Mouse (Mus musculus) adrenal gland, adult 8-10 months (tissue): ENCODE data around the gene Lrrc75a. TPM values are rescaled to one million over a fixed set of nuclear protein-coding genes. Genes with fewer than 3 reads are reported as not detected.

Experiments
- DNase-seq: peaks from one replicate; pipeline ENCODE4 v3.0.0; 2022
- total RNA-seq, 4 experiments: library from RNA; stranded (reverse); gene quantifications; 2 replicates each; pipeline ENCODE4 v1.2.4; 2022

Lrrc75a gene
- total RNA-seq, 4 experiments from 2014 or later: 30.3 to 54.2 (median 37.9) TPM

DNA sequence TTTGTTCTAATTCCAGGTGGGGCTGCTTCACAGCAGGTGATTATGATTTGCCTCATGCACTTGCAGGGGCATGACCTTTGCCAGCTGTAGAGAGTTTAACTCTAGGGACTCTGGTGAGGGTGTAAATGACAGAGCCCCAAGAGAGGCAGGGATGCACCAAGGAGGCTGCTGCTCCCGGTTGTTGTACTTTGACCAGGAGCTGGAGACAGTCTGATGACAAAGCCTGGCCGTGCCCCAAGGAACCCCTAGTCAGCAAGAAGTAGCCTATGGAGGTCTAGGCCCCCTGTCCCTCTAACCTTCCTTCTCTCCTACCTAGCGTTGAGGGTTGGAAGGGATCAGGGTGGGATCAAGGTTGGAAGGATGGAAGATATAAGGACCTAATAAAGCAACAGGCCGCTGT is 32.9 kb downstream of the Lrrc75a start:
- no peak for DNase-seq

DNA sequence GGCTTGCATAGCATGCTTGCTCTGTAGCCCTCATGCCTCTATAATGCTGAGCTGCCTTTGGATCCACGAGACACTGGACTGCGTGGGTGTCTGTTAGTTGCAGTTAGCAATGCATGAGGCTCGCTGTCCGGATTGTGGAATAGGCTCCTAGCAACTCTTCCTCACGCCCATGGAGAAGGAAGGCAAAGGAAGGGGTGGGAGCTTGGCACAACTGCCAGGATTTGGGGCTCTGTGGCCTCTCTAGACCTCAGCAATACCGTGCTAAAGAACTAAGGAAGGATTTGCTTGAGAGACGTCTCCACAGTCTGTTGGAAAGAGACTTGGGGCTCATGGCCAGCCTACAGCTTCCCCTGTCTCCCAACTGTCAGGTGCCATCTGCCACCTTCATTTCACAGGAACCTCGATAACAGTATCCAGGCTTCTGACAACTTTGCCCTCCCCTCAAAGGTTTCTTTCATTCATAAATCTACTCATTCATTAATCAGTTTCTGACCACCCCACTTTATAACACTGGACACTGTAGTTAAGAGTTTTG is 33.4 kb downstream of the Lrrc75a start:
- no peak for DNase-seq

DNA sequence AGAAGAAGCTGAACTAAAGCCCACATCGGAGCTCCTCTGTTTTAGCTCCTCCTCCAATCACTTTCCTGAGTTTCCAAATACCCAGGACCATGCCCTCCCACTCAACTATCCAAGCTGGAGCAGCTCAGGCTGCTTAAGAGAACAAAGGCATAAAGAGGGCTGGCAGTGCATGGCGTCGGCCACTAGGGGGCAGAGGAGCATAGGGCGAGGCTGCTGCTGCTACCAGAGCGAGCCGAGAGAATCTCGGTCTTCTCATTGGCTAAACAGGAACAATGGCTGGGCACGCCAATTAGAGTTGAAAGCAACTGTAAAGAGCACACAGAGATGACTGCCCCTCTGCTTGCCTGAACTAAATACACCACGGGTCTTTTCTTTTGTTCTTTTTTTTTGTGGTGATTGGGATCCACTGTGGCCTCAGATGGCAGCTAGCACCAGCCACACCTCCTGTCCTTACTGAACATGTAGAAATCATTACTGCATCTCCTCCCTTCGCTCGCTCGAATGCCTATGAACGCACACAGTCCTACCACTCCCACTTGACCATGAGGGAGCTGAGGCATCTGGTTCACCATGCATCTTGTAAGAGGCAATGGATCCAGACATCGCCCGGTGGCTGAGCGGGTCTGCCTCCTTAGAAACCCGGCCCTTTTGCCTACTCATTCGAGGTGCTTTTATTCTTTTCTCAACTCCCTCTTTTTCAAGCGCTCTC is 34.5 kb downstream of the Lrrc75a start:
- peak; percentile 84 for DNase-seq

DNA sequence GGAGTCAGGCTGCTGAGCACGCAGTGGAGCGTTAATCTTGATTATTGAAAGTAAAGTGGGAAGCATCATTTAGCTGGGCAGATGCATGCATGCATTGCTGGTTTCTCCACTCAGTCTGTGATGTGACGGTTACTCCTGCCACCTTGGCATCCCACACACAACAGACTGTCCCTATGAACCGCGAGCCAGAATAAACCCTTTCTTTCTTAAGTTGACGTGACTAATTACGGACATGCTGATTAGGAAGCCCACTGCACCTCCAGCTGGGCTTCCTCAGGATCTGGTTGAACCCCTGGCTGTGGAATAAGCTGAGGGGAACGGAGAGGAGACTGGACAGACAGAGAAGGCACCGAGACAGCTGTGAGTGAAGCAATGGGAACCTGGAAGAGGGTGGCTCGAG is 35.7 kb downstream of the Lrrc75a start:
- DNase-seq: no peak

DNA sequence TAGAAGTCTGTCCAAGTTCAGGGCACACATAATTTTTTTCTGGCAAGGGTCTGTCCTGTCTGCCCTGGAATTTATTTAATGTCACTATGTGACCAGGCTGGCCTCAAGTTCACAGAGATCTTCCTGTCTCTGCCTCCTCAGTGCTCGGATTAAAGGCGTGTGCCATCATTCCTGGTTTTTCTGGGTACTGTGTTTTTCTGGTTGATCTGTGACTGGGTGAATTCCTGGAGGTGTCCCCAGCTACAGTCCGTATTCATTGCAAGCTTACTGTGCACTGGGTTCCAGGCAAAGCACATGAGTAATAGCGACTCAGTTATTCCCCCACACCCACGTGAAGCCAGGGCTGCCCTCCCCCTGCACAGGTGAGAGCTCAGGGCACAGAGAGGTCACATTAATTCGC is 38.0 kb downstream of the Lrrc75a start:
- no peak for DNase-seq

DNA sequence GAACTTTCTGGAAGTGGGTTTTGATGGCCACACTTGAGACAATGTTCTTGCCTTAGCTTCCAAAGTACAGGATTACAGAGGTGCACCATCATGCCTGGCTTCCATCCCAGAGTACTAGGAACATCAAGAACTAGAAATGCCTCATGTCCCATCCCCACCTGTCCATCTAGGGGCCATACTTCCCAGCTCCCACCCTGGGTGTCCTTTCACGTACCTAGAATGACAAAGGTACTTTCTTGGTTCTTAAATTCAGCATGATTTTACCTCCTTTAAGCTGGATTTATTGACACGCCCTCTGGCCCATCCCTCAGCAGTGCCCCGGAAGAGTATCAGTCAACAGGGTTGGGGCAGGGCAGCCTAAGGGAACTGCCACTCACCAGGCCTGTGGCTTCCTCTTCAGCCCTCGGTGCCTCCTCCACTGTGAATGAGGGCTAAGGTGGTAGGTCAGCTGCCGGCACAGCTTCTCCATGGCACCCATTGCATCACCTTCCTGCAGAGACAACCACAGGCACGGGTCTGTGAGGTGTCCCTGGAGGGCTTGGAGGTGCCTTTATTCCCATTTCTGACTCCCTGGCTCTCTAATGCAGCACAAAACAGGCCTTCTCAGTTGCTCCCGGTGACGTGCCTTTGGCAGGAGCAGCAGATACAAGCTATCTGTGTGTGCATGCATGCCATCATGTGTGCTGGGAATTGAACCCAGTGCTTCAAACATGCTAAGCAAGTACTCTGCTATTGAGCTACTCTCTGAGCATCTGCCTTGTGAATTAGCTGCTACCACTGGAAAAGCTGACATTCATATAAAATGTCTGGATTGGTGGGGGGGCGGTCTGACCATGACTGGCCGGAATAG is 39.3 kb downstream of the Lrrc75a start:
- no peak for DNase-seq

DNA sequence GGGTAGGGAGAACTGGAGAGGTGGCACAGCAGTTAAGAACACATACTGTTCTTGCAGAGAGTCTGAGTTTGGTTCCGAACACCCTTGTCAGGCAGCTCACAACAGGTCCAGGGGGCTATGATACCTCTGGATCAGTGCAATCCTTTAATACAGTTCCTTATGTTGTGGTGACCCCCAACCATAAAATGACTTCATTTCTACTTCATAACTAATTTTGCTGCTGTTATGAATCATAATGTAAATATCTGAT is 40.4 kb downstream of the Lrrc75a start:
- no peak for DNase-seq

DNA sequence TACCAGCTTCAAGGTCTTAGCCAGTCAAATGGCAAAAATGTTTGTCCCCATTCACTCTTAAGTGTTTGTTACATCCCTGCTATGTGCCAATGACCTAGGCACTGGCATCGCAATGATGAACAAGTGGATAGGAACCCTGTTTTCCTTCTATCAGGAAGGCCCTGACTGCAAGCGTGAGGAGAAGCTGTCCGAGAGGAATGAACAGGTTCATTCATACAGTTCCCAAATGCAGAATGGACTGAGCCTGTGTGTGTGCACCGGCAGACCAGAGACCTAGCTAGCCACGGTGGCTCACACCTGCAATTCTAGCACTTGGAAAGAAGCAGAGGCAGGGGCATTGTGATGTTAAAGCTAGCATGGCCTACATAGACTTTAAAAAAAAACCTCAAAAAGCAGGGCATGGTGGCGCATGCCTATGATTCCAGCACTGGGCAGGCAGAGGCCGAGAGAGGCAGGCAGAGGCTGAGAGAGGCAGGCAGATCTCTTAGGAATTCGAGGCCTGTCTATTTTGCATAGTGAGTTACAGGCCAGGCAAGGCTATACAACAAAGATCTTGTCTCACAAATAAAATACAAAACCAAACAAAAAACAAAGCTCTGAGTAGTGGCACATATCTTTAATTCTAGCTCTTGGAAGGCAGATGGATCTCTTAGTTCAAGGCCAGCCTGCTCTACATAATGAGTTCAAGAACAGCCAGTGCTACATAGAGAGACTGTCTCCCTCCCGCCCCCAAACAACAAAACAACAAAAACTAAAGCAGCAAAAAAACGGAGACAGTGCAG is 41.0 kb downstream of the Lrrc75a start:
- no peak for DNase-seq

DNA sequence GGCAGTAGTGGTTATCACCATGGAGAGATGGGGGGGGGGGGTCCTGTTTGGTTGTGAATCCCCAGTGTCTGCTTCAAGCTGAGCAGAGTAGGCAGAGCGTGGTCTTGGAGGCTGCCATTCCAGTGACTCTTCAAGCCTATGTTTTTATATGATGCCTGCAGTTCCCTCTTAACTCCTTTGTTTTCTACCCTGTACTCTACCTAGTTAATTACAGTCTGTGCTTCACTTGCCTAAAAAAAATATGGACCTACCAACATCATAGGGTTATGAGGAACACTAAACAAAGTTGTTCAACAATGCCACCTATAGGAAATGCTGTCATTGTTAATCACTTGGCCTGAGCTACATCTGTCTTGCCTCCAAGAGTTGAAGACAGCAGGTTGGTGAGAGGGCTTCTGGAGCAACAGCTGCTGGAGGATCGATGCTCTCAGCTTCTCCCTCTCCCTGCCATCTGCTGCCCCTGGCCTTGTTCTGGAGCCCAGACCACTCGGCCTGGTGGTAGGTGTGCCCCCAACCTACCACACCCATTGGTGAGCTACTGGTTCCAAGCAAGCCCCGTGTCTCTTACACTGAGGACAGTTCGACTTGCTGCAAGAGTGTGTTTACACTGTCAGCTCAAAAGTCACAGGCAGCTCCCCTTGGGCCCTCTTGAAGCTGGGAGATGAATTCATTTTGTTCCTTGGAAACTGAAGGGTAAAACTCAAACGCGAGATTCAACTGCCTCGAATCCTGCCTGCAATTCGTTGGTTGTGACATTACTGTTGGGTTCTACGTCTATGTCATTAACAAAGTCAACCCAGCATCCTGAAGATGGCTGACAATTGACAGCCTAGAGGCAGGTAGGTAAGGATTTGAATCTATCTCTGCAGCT is 41.8 kb downstream of the Lrrc75a start:
- no peak for DNase-seq

DNA sequence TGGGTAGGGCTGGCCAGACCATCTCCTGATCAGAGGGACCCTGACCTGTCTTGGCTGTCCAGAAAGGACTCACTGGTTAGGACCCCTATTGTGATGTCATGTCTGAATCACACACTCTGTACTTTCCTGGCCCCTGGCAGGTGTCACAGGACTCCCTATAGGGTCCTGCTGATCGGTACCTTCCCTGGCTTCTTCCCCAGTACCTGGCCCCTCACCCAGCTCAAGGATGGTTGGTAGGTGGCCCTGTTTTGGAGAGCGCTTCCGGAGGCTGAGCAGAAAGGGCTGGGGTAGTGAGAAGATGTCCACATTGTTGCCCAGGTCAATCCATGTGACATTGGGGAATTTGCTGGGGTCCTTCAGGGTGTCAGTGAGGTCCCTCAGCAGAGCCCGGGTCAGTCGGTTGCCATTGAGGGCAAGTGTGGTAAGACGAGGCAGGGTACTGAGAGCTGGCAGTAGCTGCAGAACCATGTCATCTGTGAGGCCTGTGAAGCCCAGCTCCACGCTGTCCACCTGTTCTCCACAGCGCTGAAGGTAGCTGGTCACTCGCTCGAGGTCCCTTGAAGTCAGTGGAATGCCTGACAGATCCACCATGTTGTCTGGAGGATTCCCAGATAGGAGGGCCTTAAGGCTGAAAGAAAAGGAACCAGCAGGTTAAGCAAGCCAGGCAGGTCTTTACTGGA is 42.6 kb downstream of the Lrrc75a start:
- DNase-seq: no peak

DNA sequence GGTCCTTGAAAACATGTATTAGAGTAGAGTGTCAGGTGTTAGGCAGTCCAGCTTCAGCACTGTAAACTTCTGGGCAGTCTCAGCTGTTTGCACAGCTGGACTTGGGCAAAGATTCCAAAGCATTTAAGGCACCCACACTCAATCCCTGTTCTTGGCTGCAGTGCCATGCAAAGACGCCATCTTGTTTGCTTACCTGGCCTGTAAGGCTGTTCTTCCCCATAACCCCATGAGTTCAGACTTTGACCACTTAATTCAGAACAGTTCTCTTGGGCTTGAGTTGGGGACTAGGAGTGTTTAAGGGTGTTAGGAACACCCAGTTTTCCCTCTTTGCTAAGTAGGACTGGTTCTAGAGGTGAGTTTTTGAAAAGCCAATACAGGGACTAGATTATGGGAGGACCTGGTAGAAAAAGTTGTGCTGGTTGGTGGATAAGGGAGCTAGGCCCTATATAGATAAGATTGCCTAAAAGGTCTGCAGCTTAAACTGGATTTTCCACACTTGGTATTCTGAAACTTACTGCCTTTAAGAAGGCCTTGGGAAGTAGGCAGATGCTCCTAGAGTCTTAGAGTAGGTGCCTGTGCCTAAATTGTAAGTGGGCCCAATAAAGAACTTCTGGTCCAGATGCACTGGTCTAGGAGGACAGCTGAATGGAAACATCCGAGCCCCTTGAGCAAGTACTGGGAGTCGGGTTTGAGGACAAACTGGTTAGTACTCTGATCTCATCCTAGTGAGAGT is 43.3 kb downstream of the Lrrc75a start:
- DNase-seq: no peak

DNA sequence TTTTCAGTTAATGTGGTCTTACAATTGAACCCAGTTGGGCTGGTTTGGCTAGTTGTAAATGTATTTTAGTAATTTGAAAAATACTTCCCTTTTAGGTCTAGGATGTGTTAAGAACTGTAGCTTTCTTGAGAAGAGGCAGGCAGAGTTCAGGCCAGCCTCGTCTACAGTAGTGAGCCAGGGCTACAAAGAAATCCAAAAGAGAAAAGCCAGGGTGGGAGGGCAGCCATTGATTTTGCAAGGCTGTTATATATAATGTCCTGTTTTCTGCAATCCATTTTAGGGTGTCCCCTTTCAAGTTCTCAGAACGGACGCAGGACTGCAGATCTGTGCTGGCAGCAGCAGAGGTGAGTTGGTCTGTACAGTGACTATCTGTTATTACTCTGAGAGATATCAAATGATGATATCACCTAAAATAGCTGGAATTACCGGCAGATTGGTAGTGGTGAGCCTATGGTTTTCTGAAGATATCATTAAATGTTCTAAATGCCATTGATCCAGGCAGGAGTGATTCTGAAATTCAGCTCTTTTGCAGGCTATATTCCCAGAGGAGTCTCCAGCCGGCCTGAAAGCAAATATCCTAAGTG is 44.1 kb downstream of the Lrrc75a start:
- no peak for DNase-seq

DNA sequence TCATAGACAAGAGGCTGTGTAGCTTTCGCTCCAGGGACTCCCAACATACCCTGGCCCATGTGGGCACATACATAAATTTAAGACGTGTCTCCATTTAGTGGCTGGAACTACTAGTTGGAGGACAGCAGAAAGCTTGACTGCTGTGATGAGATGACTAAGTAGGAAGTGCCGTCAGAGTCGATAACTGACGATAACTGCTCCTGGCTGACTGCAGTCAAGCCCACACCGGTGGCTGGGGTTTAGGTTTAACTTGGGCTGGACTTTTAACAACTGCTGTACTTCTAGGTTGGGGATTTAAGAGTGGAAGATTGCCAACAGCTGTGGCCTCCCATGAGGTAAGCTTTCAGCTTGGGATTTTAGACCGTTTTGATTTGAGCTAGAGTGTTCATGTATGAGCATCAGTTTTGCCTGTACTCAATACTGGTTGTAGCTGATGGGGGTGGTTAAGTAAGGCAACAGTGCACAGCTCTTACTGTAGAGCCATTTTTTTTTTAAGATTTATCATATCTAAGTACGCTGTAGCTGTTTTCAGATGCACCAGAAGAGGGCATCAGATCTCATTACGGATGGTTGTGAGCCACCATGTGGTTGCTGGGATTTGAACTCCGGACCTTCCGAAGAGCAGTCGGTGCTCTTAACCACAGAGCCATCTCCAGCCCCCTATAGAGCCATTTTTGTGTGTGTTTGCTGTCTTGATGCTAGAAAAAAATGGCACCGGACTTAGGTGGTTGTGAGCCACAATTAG is 44.8 kb downstream of the Lrrc75a start:
- no peak for DNase-seq

DNA sequence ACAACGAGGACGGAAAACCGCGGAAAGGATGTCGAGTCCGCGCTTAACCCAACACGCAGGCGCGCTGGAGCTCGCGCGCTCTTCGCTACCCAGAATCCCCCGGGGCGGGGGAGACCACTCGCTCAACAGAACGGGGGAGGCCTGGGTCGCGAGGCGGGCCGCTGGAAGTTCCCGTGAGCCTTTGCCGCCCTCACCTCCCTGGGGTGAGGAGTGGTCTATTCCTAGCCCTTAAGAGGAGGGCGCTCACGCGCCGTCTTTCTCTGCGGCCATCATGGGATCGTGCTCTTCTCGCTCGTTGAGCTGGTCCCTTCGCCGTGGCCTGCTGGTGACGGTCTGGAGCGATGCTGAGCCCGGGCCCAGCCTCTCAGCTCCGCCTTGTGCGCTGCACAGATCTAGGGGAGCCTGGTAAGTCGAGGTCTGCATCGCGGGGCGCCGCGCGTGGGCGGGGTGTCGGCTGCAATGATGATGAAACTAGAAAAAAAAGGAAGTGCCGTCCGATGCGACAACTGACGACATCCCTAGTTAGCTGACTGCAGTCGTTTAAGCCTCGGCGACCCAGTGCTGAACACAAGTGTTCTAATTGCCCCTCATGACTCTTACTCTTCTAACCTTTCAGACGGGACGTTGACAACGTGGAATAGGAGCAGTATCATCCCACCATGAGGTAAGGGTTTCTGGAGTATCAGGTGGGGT is 45.6 kb downstream of the Lrrc75a start:
- DNase-seq: peak; percentile 96

DNA sequence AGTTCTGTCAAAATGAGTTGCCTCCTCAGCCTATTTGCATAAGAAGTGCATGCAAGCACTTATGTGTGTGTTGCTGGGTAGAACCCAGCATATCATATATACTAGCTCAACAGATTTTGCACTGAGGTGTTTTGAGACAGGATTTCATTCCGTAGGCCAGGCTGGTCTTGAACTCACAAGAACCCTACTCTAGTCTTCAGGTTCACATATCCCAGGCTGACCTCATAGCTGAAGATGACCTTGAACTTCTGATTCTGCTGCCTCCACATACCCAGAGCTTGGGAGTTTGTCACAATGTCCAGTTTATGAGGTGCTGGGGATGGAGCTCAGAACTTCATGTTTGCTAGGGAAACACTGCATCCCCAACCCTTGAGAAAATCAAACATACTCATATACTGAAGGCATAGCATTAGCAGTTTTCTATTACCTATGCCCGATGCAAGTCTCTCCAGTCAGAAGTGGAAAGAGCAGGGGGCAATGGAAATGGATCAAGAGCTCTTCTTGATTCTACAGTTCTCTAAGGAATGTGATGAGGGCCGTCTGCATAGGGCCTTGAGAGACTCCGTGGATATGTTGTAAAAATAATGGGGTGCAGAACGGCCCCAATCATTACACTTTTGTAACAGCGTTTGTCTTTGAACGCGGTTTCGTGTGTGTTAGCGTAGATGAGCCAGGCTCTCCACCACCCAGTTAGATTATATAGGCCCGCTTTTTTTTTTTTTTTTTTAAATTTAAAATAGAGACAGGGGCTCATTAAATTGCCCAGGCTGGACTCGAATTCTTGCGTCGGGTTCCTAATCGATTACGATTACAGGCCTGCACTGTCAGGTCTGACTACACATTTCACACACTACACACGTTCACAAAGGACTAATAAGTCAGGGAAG is 46.3 kb downstream of the Lrrc75a start:
- DNase-seq: no peak

DNA sequence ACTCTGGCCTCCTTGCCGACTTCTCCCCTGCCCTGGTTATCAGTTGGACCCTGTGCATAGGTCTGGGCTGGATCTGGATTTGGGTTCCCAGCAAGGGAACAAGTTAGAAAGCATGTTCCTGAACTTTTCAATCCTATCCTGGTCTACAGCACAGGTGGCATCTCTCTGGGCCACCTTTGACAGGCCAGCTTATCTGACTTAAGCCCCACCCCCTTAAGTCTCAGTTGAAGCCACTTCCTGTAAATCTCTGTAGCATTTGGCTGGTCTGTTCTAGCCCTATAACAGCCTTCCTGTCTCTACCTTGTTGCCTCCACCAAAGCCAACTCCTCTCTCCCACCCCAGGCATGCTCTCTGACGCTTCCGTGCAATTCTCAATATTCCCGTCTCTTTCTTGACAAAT is 49.8 kb downstream of the Lrrc75a start:
- DNase-seq: no peak

DNA sequence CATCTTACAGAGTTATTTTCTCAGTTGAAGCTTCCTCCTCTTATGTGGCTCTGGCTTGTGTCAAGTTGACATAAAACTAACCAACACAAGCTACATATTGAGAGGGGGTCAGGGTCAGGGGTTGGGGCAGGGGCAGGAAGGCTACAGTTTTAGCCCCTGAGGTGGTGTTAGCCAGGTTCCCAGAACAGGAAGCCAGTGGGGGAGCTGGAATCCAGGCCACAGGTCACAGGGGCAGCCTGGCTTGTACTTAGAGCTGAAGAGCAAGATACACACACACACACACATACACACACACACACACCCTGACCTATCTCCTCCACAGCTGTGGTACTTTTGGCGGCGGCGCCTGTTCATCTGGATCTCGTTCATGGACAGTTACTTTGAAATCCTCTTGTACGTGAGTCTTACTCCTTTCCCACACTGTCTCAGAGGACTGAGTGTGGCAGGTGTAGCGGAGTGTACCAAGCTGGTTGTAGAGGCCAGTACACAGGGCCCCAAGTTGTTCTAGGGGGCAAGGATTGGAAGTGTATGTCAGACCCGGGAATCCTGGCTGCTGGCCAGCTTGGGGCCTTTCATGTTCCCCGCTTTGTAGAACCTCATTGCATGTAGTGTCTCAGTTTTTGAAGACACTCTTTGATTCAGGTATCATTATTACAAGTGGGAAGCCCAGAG is 56.3 kb downstream of the Lrrc75a start:
- DNase-seq: no peak
